Mouse (Mus musculus): ENCODE measurements around the gene Lrrc27.

GRCm38 (mm10) chr7:139218641-139219415, 6.0 kb downstream of the Lrrc27 start:
- TF ChIP-seq POLR2A (IDR thresholded peaks at IDR 0.05; ENCODE audit: borderline replicate concordance, control insufficient read depth, low read depth, low read length) (no peak), CTCF (IDR thresholded peaks at IDR 0.05; ENCODE audit: control insufficient read depth, insufficient read depth, low read length) (no peak)

Measured in bone marrow, adult 2 months (tissue).